Mouse (Mus musculus) regulatory T cell (primary cell): ENCODE results near the gene Ppp1r37.

Source experiments
- in situ Hi-C: fragments of 300-600 bp; cut with MboI, MseI; formaldehyde crosslinking; loops from one replicate; pipeline ENCODE4 v1.15.1; 2025; ENCODE audit warnings: high pct_unique_total_duplicates

The Ppp1r37 gene

DNA sequence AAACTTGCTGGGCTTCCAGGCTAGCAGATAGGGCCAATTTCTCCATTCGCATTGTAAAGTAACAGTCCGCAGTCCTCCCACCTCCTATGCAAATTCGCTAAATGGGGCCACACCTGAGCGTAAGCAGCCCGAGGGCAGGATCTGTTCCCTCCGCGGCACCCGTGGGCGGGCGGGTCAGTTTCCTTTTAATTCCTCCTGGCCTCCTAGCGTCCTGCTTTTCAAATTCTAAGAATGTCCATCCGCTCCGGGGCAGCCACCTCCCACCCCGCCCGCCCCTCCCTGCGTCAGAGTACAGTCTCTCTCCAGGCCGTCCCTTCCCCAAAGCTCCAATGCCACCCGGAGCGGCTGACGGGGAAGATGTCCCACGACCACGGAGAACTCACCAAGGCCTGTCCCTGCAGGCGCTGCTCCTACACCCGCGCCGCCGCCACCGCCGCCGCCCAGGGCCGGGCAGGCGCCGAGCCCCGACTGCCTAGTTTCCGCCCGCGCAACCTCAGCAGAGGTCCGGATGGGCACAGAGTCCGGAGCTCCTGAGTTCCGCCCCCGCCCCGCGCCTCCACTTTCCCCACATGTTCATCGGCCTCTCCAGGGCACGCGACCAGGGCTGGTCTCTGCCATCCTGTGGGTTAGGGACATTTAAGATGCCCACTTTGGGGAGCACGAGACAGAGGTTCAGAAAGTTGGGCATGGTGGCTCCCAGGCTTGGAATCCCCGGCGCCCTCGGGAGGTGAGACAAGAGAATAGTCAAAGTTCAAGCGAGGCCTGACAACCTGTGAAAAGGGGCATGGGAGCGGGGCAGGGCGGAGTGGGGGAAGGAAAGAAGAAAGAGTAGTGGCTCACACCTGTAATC, 10.3 kb upstream of the Ppp1r37 start:
- in situ Hi-C loops: no loop called here

DNA sequence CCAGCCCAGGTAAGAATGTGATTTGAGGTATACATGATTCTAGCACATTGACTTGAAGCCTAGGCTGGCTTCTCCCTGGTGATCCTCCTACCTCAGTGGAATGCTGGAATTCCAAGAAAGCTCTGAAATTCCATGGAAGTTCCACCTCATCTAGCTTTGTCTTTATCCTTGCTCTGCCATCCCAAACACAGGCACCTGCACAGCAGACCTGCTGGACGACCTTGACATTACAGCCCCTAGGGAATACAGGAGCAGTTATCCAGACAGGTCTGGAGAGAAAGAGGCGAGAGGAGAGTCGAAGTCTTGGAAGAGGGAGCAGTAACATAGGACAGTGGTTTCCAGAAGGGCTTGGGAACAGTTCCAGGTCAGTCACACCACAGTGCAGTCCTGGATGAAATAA, 6.8 kb upstream of the Ppp1r37 start:
- in situ Hi-C loops: no loop called here

DNA sequence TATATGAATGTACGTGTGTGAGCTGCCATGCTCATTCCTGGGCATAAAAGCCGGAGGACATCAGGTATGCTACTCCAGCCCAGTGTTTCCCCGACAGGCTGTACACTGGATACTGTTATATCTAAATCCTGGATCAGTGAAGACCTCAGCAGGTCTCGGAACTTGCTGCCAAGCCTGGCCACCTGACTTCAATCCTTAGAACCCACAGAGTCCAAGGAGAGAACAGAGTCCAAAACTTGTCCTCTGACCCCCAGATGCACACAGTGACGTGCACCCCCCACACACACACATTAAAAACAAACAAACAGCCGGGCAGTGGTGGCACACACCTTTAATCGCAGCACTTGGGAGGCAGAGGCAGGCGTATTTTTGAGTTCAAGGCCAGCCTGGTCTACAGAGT, 4.5 kb upstream of the Ppp1r37 start:
- in situ Hi-C loops: no loop called here

DNA sequence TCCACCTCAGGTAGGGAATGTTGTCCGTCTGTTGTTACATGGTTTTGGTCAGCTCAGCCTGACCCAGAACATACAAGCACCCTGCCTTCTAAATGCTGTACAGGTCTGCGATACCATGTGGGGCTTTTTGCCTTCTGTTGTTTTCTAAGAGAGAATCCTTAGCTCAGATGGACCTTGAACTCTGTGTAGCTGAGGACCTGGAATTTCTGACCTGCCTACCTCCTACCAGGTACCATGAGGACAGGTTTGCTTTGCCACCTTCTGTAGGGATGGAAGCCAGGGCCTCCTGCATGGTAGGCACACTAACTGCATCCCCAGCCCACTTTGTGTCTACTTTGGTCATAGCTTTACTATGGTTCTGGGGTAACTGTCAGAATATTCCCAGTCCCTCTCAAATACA, 2.9 kb upstream of the Ppp1r37 start:
- in situ Hi-C loops: no loop called here

DNA sequence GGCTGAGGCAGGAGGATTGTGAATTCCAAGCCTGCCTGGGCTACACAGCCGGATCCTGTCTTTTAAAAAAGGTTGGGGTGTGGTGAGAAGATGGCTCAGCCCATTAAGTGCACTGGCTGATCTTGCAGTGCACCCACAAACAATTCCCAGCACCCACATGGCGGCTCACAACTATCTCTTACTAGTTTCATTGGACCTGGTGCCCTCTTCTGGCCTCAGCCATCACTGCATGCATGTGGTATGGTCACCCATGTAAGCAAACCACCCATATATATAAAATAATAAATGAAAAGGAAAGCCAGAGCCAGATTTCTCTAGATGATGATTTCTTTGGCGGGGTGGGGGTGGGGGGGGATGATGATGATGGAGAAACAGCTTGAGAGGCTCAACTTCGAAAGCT, 1.6 kb upstream of the Ppp1r37 start:
- in situ Hi-C loops: no loop called here

DNA sequence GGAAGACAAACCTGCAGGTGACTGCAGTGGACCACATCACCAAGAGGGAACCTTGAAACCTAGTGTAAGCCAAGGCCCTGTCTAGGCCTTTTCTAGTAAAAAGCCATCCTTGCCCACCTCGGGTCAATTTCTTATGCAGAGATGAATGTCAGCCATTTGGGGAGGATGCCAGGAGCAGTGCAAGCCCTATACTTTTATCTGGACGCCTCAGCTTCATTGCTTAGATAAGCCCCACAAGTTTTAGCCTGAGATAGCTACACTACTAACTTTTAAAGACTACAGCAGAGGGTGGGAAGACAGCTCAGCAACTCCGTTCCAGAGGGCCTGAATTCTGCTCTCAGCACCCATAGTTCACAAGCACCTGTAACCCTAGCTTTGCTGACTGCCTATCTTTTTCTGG, 1.0 kb upstream of the Ppp1r37 start:
- in situ Hi-C loops: no loop called here

DNA sequence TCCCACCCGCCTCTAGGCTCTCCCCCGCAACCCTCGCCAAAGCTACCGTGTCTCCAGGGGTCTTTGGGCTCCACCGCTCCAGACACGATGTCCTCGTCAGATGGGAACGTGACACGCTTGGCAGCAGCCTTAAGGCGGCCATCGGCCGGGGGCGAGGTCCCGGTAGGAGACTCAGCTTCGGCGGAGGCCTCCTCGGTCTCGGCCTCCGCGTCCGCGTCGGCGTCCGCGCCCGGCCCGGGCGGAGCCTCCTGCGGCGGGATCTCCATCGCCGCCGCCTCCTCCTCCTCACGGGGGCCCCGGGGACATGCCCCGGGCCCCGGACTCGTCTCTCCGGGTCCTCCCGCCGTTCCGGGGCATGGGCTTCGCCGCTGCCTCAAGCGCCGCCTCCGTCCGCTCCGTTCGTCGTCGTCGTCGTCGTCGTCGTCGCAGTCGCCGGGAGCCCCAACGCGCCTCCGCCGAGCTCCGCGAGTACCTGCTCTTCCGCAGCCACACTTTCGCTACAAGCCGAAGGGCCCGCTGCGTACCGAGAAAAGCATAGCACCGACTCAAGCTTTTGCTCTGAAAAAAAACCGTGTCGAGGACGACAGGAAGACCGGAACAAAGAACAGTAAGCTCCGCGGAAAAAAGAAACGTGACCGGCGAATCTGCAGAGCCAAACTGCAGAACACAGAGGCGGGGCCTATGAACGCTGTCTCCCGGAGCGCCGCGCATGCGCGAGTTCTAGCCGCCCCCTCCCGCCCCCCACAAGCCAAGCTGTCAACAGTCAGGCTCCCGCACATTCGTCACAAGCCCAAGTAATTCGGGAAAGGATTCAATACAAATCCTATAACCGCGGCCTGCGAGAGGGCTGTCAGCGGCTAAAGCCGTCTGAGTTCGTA, 872 bp downstream of the Ppp1r37 start:
- in situ Hi-C loops: no loop called here

DNA sequence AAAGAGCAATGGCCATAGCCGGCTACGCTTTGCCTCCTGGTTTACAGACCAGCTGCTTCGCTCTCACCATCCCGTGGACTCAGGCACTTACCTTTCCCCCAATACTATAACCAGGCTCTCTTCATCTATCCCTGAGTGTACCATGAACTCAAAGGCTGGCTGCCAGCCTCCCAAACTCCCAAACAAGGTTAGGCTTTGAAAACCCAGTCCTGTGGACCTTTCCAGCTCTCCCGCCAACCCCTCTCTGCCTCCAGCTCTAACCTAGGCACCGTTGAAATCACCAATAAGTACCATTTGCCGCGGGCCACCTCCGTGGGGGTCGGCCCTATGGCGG, 1.5 kb downstream of the Ppp1r37 start:
- in situ Hi-C loops: no loop called here

DNA sequence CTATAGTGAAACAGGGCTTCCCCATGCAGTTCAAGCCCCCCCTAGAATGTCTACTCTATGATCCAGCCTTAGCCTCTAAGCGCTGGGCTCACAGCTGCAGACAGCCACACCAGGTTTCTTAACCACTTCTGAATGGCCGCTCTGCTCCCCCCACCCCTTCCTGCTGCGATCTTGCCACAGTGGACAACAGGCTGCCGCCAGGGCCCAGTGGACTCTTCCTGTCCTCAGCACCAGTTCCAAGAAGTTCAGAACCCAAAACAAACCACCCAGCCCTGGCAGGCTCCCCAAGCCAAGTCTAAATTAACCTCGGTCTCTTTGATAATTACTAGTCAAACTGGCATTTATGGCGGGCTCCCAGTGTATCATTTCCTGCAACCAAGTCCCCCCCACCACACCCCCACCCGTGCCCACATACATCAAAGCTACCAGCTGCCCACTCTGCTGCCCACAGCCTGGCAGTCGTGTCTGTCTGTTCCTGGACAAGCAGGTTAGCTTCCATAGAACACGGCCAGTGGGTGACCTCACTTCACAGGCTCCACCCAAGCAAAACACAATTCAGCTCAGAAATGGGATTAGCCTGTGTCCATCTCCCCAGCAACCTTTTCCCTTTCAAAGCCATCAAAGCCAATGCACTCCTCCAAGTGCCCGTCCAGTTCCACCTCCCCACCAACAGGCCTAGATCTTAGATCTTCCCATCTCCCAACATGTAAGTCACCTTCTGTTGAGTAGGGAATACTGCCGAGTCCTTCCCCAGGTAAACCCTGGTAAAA, 2.2 kb downstream of the Ppp1r37 start:
- in situ Hi-C loops: no loop called here

DNA sequence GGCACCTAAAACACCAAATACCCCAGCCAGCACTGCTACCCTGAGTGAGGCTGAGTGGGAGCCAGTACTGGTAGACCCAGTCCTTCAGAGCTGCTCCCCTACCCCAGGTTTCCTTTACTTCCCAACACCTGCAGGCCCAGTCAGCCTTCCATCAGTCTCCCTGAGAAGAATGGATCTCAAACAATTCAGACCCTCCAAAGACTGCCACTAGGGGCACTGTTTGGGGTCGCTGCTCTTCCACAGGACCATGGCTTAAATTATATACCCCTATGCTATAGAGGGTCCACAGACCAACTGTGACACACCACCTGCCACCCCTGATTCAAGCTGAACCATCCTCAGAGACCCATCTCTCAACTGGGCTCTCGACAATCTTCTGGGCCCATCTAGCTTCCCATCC, 3.9 kb downstream of the Ppp1r37 start:
- in situ Hi-C loops: no loop called here

DNA sequence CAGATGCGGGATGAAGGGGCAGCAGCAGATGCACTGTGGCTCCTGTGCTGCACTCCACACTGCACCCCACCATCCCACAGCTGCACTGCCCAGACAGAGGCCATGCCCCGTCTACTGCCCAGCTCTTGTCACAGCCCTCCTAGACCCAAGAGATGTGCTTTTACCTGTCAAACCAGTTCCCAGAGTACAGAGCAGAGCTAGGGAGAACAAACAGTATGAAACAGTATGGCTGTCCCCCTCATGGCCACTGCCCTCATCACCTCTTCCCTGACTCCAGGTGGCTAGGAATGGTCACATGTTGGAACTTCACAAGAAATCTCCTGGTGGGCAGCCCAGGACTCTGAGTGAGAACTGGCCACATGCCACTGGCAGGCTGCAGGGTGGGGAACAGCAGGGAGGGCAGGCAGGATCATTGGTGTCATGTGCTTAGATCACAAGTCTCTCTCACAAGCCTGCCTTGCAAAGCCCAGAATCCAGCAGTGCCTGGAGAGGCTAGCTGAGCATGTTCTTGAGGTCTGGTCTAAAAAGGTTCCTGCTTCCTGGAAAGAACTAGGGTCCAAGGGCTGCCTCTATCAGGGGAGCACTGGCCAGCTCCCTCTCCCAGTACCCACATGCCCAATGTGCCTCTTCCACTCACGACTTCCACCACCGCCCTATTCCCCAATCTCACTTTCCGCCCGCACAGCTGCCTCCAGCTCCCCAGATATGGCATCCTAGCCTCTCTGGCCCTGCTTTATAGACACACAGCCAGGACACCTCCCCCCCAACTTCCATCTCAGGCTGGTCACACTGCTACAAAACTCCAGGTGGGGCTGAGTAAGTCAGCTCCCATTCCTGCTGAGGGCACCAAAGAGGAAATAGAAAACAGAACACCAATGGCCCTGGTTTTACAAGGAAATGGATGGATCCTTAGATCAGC, 4.6 kb downstream of the Ppp1r37 start:
- in situ Hi-C loops: no loop called here

DNA sequence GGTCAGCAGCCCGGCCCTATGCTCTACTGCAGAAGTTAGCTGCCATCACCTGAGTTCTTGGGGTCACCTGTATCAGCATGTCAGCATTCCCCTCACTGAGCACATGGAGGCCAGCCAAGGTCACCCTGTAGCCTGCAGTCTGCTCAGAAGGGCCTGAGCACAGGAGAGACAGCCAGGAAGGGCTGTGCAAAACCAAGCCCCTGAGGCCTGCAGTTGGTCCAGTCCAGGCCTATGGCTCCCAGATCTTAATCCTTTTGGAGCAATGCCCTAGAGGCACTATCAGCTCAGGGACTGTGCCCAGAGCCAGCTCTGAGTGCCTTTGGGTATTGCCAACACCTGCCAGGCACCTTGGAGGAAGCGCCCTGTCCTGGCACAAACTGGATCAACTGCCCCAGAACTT, 5.8 kb downstream of the Ppp1r37 start:
- in situ Hi-C loops: no loop called here

DNA sequence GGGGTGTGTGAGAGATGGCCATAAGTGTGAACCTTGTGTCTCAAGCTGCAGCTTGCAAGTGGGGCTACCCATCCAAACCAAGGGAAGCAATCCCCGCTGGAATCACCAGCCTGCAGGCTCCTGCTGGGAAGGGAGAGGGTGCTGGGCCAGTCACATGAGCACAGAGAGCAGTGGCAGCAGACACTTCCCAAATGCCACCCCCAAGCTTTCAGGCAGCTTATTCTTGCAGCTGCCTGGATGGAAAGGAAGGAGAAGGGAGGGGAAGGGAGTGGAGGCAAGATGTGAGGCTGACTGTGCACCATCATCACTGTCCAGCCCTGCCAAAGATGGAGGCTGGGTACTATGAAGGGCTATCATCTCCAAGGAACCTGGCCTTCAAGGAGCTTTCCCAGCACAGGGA, 8.7 kb downstream of the Ppp1r37 start:
- in situ Hi-C loops: no loop called here

DNA sequence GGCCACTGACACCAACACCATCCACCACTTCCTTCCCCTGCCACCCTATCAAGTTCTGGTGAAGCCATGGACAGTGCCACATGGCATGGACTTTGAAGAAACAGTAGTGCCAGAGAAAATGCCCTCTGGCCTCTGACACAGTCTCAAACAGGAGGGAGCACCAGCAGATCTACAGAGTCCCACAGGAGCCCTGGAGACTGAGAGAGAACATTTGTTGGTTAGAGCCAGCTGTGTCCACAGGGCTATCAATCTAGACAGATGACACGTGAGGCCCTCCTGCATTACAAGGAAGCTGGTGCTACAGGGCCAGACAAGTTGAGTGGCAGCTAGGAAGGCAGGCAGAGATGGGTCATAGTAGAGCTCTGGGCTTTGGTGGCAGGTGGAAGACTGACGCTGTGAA, 10.4 kb downstream of the Ppp1r37 start:
- in situ Hi-C loops: no loop called here

DNA sequence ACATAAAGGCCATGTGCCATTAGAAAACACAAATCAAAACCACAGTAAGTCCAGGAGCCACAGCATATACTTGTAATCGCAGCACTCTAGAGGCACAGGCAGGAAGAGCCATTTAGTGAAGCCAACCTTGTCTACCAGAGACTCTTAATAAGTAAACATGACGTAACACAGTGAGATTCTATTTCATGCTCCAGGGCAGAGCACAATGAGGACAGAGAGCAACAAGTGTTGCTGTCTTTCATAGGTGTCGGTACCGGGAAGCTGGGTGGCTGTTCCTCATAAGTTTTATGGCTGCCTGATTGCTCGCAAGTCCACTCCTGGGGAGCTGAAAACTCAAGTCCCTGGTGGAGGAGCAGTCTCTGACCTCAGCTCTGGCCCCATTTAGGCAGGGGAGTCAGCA, 11.2 kb downstream of the Ppp1r37 start:
- in situ Hi-C loops: no loop called here

DNA sequence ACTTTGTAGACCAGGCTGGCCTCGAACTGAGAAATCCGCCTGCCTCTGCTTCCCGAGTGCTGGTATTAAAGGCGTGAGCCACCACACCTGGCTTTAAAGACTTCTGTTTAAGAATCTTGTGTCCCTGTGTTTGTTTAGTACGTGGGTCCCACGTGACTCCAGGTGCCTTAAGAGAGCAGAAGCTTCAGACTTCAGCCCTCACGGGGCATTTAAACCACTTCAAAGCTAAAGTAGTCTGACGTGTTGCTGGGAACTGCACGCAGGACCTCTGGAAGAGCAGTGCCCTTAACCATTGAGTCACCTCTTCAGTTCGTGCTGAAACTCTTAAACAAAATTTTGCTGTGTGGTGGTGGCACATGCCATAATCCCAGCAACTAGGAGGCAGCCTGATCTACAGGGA, 13.5 kb downstream of the Ppp1r37 start:
- in situ Hi-C loops: no loop called here

DNA sequence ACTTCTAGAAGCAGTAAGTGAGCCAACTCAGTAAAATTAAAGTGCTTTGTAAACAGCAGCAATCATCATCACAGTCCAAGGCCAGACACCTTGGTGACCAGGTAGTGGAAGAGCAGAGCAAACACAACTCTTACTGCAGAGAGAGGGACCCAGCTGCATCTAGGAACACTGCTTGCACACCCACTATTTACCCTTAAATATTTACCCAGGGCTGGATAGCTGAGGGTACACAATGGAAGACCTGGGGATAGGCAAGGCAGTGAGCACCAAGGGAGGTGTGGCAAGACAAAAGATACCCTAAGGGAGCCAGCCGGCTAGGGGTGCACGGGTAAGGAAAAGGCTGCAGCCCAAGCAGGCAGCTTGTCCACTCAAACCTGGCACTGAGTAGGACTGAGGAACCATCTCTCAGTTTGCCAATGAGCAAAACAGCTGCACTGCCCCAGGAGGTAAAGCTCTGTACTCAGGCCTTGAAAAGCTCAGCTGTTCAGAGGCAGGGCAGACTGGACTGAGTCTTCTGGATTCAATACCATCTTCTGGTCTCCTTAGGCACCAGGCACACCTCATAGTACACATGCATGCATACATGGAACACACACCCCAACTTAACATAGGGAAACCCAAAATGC, 15.4 kb downstream of the Ppp1r37 start:
- in situ Hi-C loops: no loop called here

DNA sequence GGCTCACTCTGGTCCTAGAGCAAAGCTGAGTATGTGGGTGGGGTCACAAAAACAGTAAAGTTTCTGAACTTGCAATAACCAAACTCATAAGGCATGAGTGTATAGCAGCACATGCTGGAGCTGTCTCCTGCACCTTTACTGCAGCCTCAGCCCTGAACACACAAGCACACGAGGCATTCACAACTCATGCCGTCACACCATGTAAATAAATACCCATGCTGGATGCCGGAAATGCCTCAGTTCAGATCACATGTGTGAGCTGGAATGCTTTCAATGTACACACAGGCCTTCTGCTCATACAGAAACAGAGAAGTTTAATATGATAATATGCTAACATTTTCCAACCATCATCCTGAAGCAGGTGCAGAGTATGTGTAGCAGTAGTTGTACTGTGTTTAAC, 16.9 kb downstream of the Ppp1r37 start:
- in situ Hi-C loops: no loop called here

DNA sequence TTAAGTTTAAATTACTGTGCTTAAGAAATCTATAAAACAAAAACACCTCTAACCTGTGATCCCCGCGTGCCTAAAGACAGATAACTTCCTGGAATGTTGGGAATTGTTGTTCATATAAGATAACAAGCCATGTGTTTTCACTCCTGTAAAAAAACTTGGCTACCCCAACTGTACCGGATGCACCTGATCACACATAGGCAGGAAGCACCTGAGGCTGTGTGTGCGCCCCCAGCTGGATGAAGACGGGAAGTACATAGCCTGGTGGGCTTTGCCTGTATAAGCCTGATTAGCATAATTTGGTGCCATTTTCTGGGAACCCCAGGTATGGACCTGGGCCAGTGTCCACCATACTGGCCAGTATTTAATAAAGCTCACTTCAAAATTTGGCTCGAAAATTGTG, 19.3 kb downstream of the Ppp1r37 start:
- in situ Hi-C loops: loop anchor here (5.0 kb wide), 1 partner anchor 96 kb away; no protein-coding TSS in a partner anchor

DNA sequence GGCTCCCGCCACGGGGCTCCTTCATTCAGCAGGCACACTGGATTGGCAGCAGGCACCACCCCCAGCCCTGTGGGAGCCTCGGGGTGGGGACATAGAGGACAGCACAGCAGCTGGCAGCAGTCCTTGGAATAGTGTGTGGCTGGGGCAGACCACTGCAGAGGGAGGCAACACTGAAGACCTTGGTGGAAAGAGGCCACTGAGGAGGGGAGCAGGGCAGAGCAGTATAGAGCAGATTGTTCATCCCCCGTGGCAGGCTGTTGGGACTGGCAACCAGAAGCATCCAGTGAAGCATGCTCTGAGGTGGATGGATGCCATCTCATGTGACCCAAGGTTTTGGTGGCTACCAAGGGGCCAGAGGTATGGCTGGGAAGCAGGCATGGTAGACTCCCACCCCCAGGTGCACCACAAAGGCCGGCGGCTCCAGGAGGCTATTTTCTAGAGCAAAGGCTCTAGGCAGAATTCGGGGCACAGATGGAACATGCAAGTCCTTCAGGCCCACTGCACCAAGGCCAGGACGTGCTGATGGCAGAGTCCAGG, 20.7 kb downstream of the Ppp1r37 start:
- in situ Hi-C loops: loop anchor here (5.0 kb wide), 1 partner anchor 95 kb away; no protein-coding TSS in a partner anchor
